ENCODE assay signal across 8 mouse cellular contexts in the genomic region with DNA sequence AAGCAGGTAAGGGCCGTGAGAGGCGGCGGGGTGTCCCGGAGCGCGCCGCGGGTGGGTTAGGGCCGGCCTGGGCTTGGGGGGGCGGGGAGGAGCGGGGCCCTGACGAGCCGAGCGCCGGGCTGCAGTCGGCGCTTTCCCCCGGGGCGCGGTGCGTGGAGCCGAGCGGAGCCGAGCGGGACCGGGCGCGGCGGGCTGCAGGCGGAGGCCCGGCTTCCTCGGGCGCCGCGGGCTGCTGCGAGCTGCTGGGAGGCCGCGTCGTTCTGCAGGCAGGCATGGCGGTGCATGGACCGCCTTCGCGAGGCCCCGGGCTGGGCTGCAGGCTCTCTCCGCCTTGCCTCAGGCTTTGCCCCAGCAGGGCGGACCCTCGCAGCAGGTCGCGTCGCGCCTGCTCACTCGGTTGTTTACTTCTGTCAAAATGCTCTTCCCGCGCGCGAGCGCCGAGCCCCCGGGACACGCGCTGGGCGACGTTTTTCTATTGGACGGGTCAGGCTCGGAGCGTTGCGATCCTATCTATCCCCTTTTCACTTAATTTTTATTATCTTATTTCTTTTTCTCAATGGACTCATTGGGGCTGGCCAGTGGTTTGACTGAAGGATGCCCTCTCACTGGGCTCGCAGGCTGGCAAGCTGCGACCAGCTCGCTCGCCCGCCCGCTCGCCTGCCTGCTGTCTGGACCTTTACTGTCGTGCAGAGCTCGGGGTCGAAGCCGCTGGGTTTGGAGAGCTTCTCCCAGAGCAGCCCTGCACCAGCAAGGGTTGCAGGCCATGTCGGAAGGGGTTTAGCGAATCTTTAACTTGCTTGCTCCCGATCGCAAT. TPM values are rescaled to one million over a fixed set of nuclear protein-coding genes. Genes with fewer than 3 reads are reported as not detected.
DNase-seq lines count a peak whose midpoint lies in the region; ATAC-seq lines count a peak whose summit lies in the region.

No protein-coding gene starts in this region.

- H3K4me1 ChIP-seq in hindbrain, embryonic 15.5 days (replicated peaks), result peaks cover 22% of the 10 kb centered on the region

- peaks cover 7% of the 10 kb centered on the region for H3K36me3 ChIP-seq in hindbrain, embryonic 15.5 days

- under 1% methylated on average over 56 of the region's 82 CpGs for WGBS in hindbrain, embryonic 15.5 days

- intact Hi-C loops in left cerebral cortex, postnatal 10 days (cut with DNase I), result no loop called here

- H3K9me3 ChIP-seq in hindbrain, embryonic 15.5 days, result no peaks in the 10 kb centered on the region

- H3K4me3 ChIP-seq in hindbrain, embryonic 15.5 days, result peak overlapping the region; percentile 97

- H3K27ac ChIP-seq in hindbrain, embryonic 15.5 days (replicated peaks), result peak overlapping the region; percentile 99

- ATAC-seq in frontal cortex, adult (ENCODE audit: low TSS enrichment), result peak; percentile 58
- ATAC-seq in hindbrain, embryonic 15.5 days (ENCODE audit: low FRiP score, low read depth), result peak; percentile 75
- ATAC-seq in megakaryocyte, adult 5-6 weeks (ENCODE audit: poor library complexity, severe bottlenecking), result peak; percentile 20

- H3K27me3 ChIP-seq in hindbrain, embryonic 15.5 days, result no peaks in the 10 kb centered on the region

- peak overlapping the region; percentile 95 for H3K9ac ChIP-seq in hindbrain, embryonic 15.5 days

- DNase-seq in heart, adult 11 months, result peak; percentile 95
- no peak for DNase-seq in heart, adult 8-10 months (ENCODE audit: low spot score)
- peak; percentile 83 for DNase-seq in cerebellum, postnatal 10 days
- DNase-seq in left cerebral cortex, postnatal 10 days (ENCODE audit: extremely low spot score in 1 of 2, low spot score in 2 of 2), result peak; percentile 36 to 85
- DNase-seq in right cerebral cortex, postnatal 10 days (ENCODE audit: low spot score in 2 of 2), result peak; percentile 74 to 76

- H3K4me2 ChIP-seq in hindbrain, embryonic 15.5 days, result peak overlapping the region; percentile 77

RNA-seq across cellular contexts. Expression of a gene that starts 0.6 kb away (rescaled TPM):
- total RNA-seq in heart, adult 8-10 months (2022), result 10 to 100 TPM; 16.0 to 23.4 (median 21.1) TPM
- polyA plus RNA-seq in hindbrain, embryonic 15.5 days (2015; fragmentation: Nextera tagmentation; extraction: Ambion mirVana), result 53.7 and 54.7 TPM in 2 replicates
- total RNA-seq in left cerebral cortex, postnatal 10 days (2021), result 10 to 100 TPM; 33.9 to 36.3 TPM
- 91.2 and 91.7 TPM in 2 replicates for total RNA-seq in megakaryocyte, adult 5-6 weeks (2015)
- total RNA-seq in megakaryocyte, adult 5-6 weeks (2017), result 108 and 122 TPM in 2 replicates

RNA-seq across cellular contexts. Expression of a gene that starts 11.9 kb away (rescaled TPM):
- 100 to 1,000 TPM in 1 of 4 experiments, 10 to 100 TPM in 3; 72.8 to 105 (median 87.4) TPM for total RNA-seq in heart, adult 8-10 months (2022)
- polyA plus RNA-seq in hindbrain, embryonic 15.5 days (2015; fragmentation: Nextera tagmentation; extraction: Ambion mirVana), result 218 and 261 TPM in 2 replicates
- total RNA-seq in left cerebral cortex, postnatal 10 days (2021), result 10 to 100 TPM; 53.6 to 63.8 TPM
- 36.9 and 38.7 TPM in 2 replicates for total RNA-seq in megakaryocyte, adult 5-6 weeks (2015)
- total RNA-seq in megakaryocyte, adult 5-6 weeks (2017), result 46.3 and 61.1 TPM in 2 replicates

Comparison
In these comparisons a context has a peak if more than half of its experiments do, and no peak if none do; other contexts are left out.
1. ATAC-seq: peak in every context shown above with its lines; median percentile 75 in hindbrain, embryonic 15.5 days; 58 in frontal cortex, adult; 20 in megakaryocyte, adult 5-6 weeks.